Mouse (Mus musculus) activated CD4-positive, CD25-positive, alpha-beta regulatory T cell (primary cell): Measurements from ENCODE around the gene Ptprc. TPM values are rescaled to one million over a fixed set of nuclear protein-coding genes. Genes with fewer than 3 reads are reported as not detected.

Experiments
- polyA plus RNA-seq, 2 experiments: library from polyadenylated mRNA; unstranded; fragments of 100-300 nt; shearing (Covaris generic); gene quantifications; one replicate each; pipeline ENCODE4 v1.2.1; 2017

Ptprc gene
- polyA plus RNA-seq, result 1,000 to 10,000 TPM; 1,084 to 1,331 TPM

DNA sequence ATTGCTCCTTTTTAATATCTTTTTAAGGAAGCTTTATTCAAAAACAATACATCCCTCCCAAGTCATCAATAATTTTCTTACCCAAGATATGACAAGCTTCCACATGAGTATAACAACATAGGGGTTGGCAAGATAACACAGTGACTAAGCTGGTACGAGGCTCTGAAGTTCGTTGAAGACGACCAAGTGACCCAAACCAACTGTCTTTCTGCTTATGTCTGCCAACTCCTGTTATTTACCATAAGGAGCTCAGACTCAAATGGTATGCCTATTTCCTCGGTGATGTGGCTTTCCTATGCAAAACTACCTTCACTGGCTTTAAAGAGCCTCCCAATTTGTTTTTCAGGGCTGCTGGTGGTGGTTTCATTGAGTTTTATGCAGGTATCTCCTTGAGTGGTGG, at the start of gene Ptprc:
Gene Ptprc (minus strand): TSS at position 215 of the 400 bp plus-strand sequence.

Other genes with a start within 250 kb of the Ptprc start
- gene Atp6v1g3, start 98.0 kb upstream of the Ptprc start, polyA plus RNA-seq, result under 1 TPM; 0.39 to 0.89 TPM